Mouse (Mus musculus) hindbrain, embryonic 13.5 days (tissue): ENCODE data around the gene Rtel1. TPM values are rescaled to one million over a fixed set of nuclear protein-coding genes. Genes with fewer than 3 reads are reported as not detected.

ENCODE experiments used
- ATAC-seq: fragments of 200-750 bp; cut with Nextera tagmentation; 2 replicates; pipeline ENCODE4 v1.8.0; 2017; ENCODE audit warnings: moderate TSS enrichment; ENCODE audit not compliant: low FRiP score
- H3K27ac ChIP-seq: fragments of 300-500 bp; sonication (generic); 2 replicates; pipeline ENCODE4 v1.5.1; 2015; ENCODE audit warnings: inconsistent platforms, mild to moderate bottlenecking, moderate library complexity
- H3K27me3 ChIP-seq: fragments of 300-500 bp; sonication (generic); 2 replicates; pipeline ENCODE4 v1.6.1; 2015; ENCODE audit warnings: mild to moderate bottlenecking, inconsistent platforms
- H3K36me3 ChIP-seq: fragments of 300-500 bp; sonication (generic); 2 replicates; pipeline ENCODE4 v1.6.1; 2015; ENCODE audit warnings: mild to moderate bottlenecking, inconsistent platforms
- H3K4me1 ChIP-seq: fragments of 300-500 bp; sonication (generic); replicated peaks from 2 replicates; pipeline ENCODE4 v1.6.1; 2015; ENCODE audit warnings: inconsistent platforms
- H3K4me2 ChIP-seq: fragments of 300-500 bp; sonication (generic); 2 replicates; pipeline ENCODE4 v1.6.1; 2015; ENCODE audit warnings: inconsistent platforms, mild to moderate bottlenecking, moderate library complexity
- H3K4me3 ChIP-seq: fragments of 300-500 bp; sonication (generic); 2 replicates; pipeline ENCODE4 v1.5.1; 2015; ENCODE audit warnings: mild to moderate bottlenecking, inconsistent platforms
- H3K9ac ChIP-seq: fragments of 300-500 bp; sonication (generic); 2 replicates; pipeline ENCODE4 v1.6.1; 2015; ENCODE audit warnings: mild to moderate bottlenecking, inconsistent platforms
- H3K9me3 ChIP-seq: fragments of 300-500 bp; sonication (generic); 2 replicates; pipeline ENCODE4 v1.6.1; 2016; ENCODE audit warnings: inconsistent platforms
- WGBS: fragments of 180-500 bp; shearing (Covaris S2); methylation state at CpG from one replicate; pipeline ENCODE4 v1.1.7; 2015; 5-methylcytosine and 5-hydroxymethylcytosine counted together
- polyA plus RNA-seq: library from polyadenylated mRNA; unstranded; fragments of >200 nt; fragmentation: Nextera tagmentation; extraction: Ambion mirVana; gene quantifications from 2 replicates; pipeline ENCODE4 v1.2.1, GENCODE M21; 2015

The Rtel1 gene
- polyA plus RNA-seq, 1 experiment from 2014 or later = 35.1 TPM

DNA sequence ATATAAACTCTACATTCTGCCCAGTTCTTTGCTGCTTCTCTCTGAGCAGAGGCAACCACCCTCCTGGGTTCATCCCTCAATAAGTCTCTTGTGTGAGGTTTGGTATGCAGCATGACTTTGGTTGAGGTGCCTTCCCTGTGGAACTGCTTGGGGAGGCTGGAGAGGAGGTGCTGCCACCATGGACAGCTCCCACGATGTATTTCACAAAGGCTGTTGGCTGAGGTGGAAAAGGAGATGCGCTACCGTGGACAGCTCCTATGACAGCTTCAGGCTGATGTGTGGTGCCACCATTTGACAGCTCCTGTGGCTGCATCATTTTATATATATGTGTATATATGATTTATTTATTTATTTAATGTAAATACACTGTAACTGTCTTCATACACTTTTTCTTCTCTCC lies 17.5 kb upstream of the Rtel1 start:
- no peak overlapping the region for H3K9ac ChIP-seq
- H3K4me2 ChIP-seq = no peak overlapping the region
- peaks cover 5% of the 10 kb centered on the region for H3K4me1 ChIP-seq
- no peak overlapping the region for H3K4me3 ChIP-seq
- ATAC-seq = no peak
- no peak overlapping the region for H3K27ac ChIP-seq
- no peaks in the 10 kb centered on the region for H3K9me3 ChIP-seq
- H3K27me3 ChIP-seq = no peaks in the 10 kb centered on the region
- H3K36me3 ChIP-seq = peaks cover 47% of the 10 kb centered on the region
- WGBS = 27% methylated on average over 3 of the region's 3 CpGs

DNA sequence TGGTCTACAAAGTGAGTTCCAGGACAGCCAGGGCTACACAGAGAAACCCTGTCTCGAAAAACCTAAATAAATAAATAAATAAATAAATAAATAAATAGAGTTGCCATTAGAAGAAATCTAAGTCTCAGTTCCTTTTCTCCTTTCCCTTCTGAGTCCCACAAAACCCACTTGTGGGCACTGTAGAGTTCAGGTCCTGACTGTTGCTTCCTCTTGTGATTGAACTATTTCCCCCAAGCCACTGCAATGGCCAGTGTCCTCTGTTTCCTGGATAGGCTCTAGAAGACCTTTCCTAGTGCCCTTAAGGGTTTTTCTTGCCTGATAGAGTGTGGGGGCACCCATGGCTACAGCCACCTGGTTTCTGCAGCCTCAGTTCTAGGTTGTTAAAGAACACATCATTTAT lies 14.6 kb upstream of the Rtel1 start:
- WGBS = 83% methylated on average over 1 of the region's 1 CpGs
- no peak overlapping the region for H3K4me2 ChIP-seq
- H3K9me3 ChIP-seq = no peaks in the 10 kb centered on the region
- H3K4me3 ChIP-seq = no peak overlapping the region
- H3K4me1 ChIP-seq = peaks cover 13% of the 10 kb centered on the region
- H3K36me3 ChIP-seq = peaks cover 69% of the 10 kb centered on the region
- H3K27me3 ChIP-seq = no peaks in the 10 kb centered on the region
- no peak overlapping the region for H3K27ac ChIP-seq
- ATAC-seq = no peak
- no peak overlapping the region for H3K9ac ChIP-seq

DNA sequence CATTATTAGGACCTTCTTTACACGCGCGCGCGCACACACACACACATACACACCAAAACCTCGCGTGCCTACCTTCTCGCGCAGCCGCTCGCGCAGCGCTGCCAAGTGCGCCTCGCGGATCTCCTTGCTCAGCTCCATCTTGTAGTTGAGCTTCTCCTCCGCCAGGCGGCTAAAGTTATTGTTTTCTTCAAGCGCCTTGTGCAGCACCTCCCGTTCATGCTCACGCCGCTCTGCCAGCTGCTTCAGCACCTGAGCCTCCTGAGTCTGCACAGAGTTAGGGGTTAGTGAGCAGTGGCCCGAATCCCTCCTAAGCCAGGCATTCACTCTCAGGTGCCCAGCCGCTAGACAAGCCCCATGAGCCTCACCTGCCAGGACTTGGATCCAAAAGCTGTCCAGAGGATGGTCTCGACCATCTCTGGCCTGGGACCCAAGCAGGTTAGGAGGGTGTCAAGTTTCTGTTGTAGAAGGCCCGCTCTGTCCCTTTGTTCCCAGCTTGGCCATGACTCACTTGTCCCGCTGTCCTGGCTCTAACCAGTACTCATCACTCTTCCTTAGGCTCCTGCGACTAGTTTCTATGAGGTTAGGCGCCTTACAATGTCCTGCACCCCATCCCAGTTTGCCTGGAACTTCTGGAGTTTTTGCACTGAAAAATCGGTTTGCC lies 12.3 kb upstream of the Rtel1 start:
- Histone ChIP-seq H3K4me2 (peak overlapping the region; percentile 11; the same call in 1 of the 2 replicates), H3K4me1 (peaks cover 31% of the 10 kb centered on the region), H3K9ac (peak overlapping the region; percentile 19; the same call in 1 of the 2 replicates), H3K27ac (no peak overlapping the region), H3K9me3 (no peaks in the 10 kb centered on the region), H3K36me3 (peaks cover 46% of the 10 kb centered on the region), H3K27me3 (no peaks in the 10 kb centered on the region), H3K4me3 (no peak overlapping the region)
- 11% methylated on average over 30 of the region's 30 CpGs for WGBS
- ATAC-seq = peak; percentile 77

DNA sequence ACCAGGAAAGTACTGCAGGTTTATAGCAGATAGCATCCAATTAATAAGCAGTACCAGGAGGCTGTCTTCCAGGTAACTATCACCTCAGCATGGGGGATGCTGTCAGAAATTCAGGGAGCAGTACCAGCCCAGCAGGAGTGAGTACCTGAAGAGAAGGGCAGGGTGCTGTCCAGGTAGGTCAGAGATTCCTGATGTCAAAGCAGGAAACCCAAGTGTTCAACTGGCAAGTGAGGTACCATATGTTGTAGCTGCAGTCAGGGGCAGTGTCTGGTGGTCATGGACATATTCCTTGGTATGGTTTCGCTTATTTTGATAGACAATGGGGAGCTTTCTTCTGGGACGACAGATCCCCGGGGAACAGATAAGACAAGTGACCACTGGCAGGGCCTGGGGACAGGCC lies 7.1 kb upstream of the Rtel1 start:
- Histone ChIP-seq H3K4me1 (peaks cover 41% of the 10 kb centered on the region), H3K4me2 (peak overlapping the region; percentile 87), H3K27ac (no peak overlapping the region; the same call in 1 of the 2 replicates), H3K36me3 (peaks cover 18% of the 10 kb centered on the region), H3K27me3 (peaks cover 15% of the 10 kb centered on the region; the same call in 1 of the 2 replicates), H3K9me3 (no peaks in the 10 kb centered on the region), H3K9ac (peak overlapping the region; percentile 93), H3K4me3 (peak overlapping the region; percentile 71)
- ATAC-seq = no peak
- WGBS = 54% methylated on average over 3 of the region's 3 CpGs

DNA sequence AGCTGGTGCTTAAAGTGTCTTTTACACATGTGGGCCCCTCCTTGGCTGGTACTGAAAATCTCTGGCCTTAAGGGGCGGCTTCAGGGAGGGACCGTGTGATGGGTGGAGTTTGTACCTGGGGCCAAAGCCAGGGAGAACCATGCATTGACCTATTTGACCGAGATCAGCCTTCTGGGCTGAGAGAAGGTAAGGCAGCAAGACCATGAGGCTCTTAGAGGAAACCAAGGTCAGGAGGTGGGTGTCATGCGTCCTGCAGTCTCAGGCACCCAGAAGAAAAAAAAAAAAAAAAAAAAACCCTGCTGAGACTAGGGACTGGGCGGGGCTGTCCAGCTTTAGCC lies 6.6 kb upstream of the Rtel1 start:
- ATAC-seq = no peak
- Histone ChIP-seq H3K9me3 (no peaks in the 10 kb centered on the region), H3K4me2 (peak overlapping the region; percentile 87), H3K4me1 (peaks cover 37% of the 10 kb centered on the region), H3K4me3 (peak overlapping the region; percentile 71), H3K27me3 (peaks cover 15% of the 10 kb centered on the region; the same call in 1 of the 2 replicates), H3K27ac (peak overlapping the region; percentile 96), H3K36me3 (peaks cover 13% of the 10 kb centered on the region), H3K9ac (peak overlapping the region; percentile 93)
- 8% methylated on average over 5 of the region's 5 CpGs for WGBS

DNA sequence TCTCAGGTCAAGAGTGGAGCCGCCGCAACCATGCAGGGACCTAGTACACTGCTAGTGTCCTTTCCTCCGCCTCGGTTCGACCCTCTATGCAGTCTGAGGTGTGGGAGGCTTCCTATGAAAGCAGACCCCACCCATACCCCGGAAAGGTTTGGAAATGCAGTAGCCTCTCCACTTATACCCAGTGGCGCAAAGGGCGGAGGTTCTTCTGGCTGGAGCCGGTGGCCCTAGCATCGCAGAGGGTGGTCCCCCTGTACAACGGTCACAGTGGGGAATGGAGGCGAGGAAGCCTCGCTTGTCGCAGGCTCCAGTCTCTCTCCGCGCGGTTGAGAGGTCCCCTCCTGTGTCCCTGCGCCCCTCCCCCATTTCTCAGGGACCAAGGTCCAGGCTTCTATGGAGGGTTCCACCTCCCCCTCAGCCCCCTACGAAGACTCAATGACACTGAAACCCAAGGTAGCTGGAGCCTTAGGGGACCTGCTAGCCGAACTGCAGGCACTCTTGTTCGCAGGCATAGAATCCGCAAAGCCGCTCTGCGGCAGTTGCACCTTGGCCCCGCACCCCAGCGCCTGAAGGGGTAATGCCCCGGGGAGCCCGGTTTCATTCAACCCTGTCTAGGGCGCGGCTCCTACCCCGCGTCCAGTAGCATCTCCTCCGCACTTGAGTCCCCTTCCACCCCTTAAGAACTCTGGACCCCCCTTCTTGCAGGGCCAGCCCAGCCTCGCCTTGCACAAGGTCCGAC lies 6.0 kb upstream of the Rtel1 start:
- 1% methylated on average over 35 of the region's 35 CpGs for WGBS
- Histone ChIP-seq H3K4me2 (peak overlapping the region; percentile 87), H3K9me3 (no peaks in the 10 kb centered on the region), H3K36me3 (peaks cover 8% of the 10 kb centered on the region), H3K4me1 (peaks cover 37% of the 10 kb centered on the region), H3K9ac (peak overlapping the region; percentile 93), H3K27ac (peak overlapping the region; percentile 96), H3K4me3 (peak overlapping the region; percentile 71), H3K27me3 (peaks cover 15% of the 10 kb centered on the region; the same call in 1 of the 2 replicates)
- ATAC-seq = peak; percentile 85

- ATAC-seq = peak; percentile 88
- Histone ChIP-seq H3K9ac (peak within 1 kb of the TSS; percentile 93), H3K27me3 (peaks cover 15% of the 10 kb centered on the region; the same call in 1 of the 2 replicates), H3K4me2 (peak within 1 kb of the TSS; percentile 87), H3K27ac (peak within 1 kb of the TSS; percentile 96), H3K4me3 (peak within 1 kb of the TSS; percentile 71), H3K36me3 (peaks cover under 1% of the 10 kb centered on the region; the same call in 1 of the 2 replicates), H3K9me3 (no peaks in the 10 kb centered on the region), H3K4me1 (peaks cover 43% of the 10 kb centered on the region)
- 3% methylated on average over 20 of the region's 23 CpGs for WGBS
Measured at GRCm38 (mm10) chr2:181314080-181314810, 5.3 kb upstream of the Rtel1 start, which contains the start of gene Stmn3. Gene Stmn3, minus strand, starts transcription at chr2:181314500.

GRCm38 (mm10) chr2:181320103-181320499 lies 562 bp downstream of the Rtel1 start:
- no peak for ATAC-seq
- Histone ChIP-seq H3K36me3 (peaks cover 31% of the 10 kb centered on the region), H3K4me3 (peak overlapping the region; percentile 56), H3K27me3 (peaks cover 15% of the 10 kb centered on the region; the same call in 1 of the 2 replicates), H3K27ac (peak overlapping the region; percentile 79), H3K9ac (peak overlapping the region; percentile 68), H3K4me1 (peaks cover 16% of the 10 kb centered on the region), H3K9me3 (no peaks in the 10 kb centered on the region), H3K4me2 (peak overlapping the region; percentile 72)
- 14% methylated on average over 7 of the region's 7 CpGs for WGBS

- H3K9ac ChIP-seq = no peak overlapping the region
- peaks cover 2% of the 10 kb centered on the region; the same call in 1 of the 2 replicates for H3K27me3 ChIP-seq
- no peak overlapping the region for H3K27ac ChIP-seq
- 68% methylated on average over 5 of the region's 5 CpGs for WGBS
- no peak overlapping the region for H3K4me2 ChIP-seq
- H3K36me3 ChIP-seq = peaks cover 50% of the 10 kb centered on the region
- no peaks in the 10 kb centered on the region for H3K9me3 ChIP-seq
- ATAC-seq = no peak
- peaks cover 16% of the 10 kb centered on the region for H3K4me1 ChIP-seq
- no peak overlapping the region for H3K4me3 ChIP-seq
Measured at GRCm38 (mm10) chr2:181322136-181322535, 2.6 kb downstream of the Rtel1 start.

DNA sequence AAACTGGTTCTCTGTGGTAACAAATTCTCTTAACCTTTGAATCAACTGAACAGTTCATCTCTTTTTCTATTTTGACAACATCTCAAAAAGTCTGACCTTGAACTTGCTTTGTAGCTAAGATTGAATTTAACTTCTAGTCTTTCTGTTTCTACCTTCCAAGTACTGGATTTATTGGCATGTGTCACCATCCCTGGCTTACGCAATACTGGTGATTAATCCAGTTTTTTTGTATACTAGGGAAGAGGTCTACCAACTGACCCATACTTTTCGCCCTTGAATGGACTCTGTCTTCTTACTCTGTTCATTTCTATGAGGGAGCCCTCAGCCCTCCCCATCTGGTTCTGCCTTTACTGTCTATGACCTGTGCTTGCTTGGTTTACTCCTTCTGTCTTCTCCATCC lies 6.6 kb downstream of the Rtel1 start:
- Histone ChIP-seq H3K4me2 (no peak overlapping the region), H3K36me3 (peaks cover 81% of the 10 kb centered on the region), H3K4me1 (no peaks in the 10 kb centered on the region), H3K27ac (no peak overlapping the region), H3K27me3 (no peaks in the 10 kb centered on the region), H3K9me3 (no peaks in the 10 kb centered on the region), H3K9ac (no peak overlapping the region), H3K4me3 (no peak overlapping the region)
- WGBS = 93% methylated on average over 2 of the region's 2 CpGs
- ATAC-seq = no peak

DNA sequence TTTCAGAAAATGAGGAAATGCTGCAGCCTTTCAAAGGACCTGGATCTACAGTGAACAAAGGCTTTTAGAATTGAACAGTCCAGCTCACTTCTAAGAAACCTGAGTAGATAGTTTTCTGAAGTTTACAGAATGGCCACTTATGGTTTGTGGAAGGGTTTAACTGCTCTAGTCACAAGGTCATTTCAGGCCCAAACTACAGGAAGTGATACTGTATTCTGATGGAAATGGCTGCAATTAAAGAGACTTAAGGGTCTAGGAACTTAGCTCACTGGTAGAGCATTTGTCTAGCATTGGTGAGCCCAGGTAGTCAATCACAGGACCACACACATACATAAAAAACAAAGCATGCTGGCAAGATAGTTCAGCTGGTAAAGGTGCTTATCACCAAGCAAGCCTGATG lies 13.0 kb downstream of the Rtel1 start:
- H3K4me3 ChIP-seq = no peak overlapping the region
- H3K4me1 ChIP-seq = no peaks in the 10 kb centered on the region
- H3K27ac ChIP-seq = no peak overlapping the region
- H3K4me2 ChIP-seq = no peak overlapping the region
- no peaks in the 10 kb centered on the region for H3K27me3 ChIP-seq
- no peak for ATAC-seq
- peaks cover 72% of the 10 kb centered on the region for H3K36me3 ChIP-seq
- no peak overlapping the region for H3K9ac ChIP-seq
- no peaks in the 10 kb centered on the region for H3K9me3 ChIP-seq

GRCm38 (mm10) chr2:181334023-181334422 lies 14.5 kb downstream of the Rtel1 start:
- H3K9ac ChIP-seq = no peak overlapping the region
- H3K4me1 ChIP-seq = no peaks in the 10 kb centered on the region
- no peak overlapping the region for H3K27ac ChIP-seq
- peaks cover 73% of the 10 kb centered on the region for H3K36me3 ChIP-seq
- H3K4me3 ChIP-seq = no peak overlapping the region
- WGBS = 61% methylated on average over 3 of the region's 3 CpGs
- no peaks in the 10 kb centered on the region for H3K9me3 ChIP-seq
- no peak for ATAC-seq
- H3K4me2 ChIP-seq = no peak overlapping the region
- H3K27me3 ChIP-seq = no peaks in the 10 kb centered on the region
